Mouse (Mus musculus) spleen, postnatal 14 days (tissue): ENCODE measurements at regions not wholly inside any gene's neighbourhood (a gene's known extent, or its start where the extent isn't known, plus 50 kb on each side); places are given as distances from the start of the nearest gene placed in this dataset.

Source experiments
- DNase-seq, 2 experiments: peaks; one replicate each; pipeline ENCODE4 v3.0.0; 2021 to 2022; ENCODE audit warnings: low spot score in 2 of 2

DNA sequence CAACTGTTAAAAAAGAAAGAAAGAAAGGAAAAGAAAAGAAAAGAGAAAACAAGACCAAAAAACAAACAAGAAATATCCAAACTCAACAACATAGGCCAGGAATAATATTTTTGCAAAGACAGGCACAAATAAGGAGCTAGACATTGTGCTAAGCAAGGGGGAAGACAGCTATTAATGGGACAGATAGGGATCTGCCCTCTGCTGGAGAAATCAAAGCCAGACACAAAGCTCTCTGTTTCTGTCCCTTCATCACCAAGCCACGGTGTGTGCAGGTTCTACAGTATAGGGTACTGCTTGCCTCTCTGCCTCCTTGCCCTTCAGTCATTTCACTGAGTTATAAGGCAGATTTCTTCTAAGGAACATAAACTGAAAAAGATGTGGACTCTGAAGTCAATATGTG lies 57.8 kb upstream of the Chchd3 start:
- DNase-seq: no peak

DNA sequence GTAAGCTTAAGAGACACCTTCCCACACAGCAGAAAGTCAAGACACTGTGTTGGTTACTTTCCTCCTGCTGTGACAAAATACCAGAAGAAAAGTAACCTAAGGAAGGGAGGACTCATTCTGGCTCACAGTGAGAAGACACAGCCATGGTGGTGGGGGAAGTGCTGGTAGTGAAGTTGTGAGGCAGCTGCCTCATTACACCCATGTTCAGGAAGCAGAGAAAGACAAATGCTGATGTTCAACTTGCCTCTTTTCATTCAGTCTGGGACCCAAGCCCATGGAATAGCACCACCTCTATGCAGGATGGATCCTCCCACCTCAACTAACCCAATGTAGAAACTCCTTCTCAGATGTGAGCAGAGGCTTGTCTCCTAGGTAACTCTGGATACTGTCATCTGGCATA lies 60.5 kb upstream of the Chchd3 start:
- no peak for DNase-seq

DNA sequence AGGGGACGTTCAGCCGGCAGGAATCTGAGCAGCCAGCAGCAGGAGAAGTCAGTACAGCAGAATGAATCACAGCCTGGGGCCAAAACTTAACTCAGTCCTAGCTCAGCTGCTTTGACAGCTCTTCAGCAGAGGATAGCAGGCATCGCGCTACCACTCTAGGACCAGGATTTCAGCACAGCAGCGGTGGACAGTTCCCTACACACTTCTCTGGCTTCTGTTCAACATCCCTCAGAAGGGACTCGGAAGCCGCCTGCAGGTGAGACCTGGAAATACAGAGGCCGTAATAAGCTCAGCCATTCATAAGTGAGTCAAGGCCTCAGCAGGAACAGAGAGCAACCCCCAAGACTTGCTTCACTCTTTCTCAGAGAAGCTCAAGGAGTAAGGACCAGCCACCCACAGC lies 66.5 kb upstream of the Chchd3 start:
- peak; percentile 9 to 39 for DNase-seq

DNA sequence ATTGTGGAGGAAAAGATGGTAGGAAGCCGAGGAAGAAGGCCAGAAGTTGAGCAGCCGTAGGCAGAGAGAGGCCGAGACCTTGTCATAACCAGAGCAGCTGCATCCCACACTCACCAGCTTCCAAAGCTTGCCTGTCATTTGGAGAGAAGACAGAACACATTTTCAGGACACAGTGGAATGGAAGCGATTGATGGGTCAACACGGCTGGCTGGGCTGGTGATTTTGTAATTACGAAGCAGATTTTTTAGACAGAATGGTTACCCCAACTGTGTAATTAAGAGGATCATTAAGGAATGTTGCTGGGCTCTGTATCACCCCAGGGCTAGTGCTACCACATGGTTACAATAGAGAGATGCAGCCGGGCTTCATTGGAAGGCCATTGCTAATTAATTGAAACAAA lies 76.8 kb upstream of the Chchd3 start:
- no peak for DNase-seq

DNA sequence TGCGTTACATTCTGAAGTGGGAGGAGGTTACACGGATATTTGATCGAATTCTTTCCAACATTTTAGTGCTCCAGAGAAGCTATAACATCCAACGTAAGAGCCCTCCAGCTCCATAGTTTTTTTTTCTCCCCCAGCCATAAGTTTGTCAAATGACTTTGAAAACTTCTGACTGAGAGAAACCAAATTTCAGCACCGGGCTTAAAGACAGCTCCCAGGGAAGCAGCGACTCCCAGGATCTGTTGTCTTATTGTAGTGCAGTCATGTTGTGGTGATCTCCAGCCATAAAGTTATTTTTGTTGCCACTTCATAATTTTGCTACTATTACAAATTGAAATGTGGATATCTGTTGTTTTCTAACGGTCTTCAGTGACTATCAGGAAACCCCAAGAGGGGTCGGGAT lies 77.8 kb upstream of the Chchd3 start:
- no peak for DNase-seq

GRCm38 (mm10) chr6:33166479-33166878 lies 82.4 kb upstream of the Exoc4 start:
- no peak for DNase-seq

DNA sequence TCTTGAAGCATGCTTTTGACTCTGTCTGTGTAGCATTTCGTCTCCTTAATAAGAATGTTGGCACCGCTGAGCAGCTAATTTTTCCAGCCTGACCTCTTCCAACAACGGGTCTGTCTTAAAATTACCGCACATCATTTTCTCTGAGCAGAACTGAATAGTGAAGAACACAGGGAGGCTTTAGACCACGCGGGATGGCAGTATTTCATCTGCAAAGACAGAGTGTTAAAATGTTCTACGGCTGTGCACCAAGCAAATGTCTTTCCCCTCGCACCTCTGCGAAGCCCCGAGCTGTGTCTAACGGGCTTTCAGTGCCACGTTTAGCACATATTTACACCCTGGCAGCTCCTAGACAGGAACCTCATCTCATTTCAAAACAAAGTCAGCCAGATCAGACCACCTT lies 75.3 kb upstream of the Exoc4 start:
- no peak for DNase-seq

DNA sequence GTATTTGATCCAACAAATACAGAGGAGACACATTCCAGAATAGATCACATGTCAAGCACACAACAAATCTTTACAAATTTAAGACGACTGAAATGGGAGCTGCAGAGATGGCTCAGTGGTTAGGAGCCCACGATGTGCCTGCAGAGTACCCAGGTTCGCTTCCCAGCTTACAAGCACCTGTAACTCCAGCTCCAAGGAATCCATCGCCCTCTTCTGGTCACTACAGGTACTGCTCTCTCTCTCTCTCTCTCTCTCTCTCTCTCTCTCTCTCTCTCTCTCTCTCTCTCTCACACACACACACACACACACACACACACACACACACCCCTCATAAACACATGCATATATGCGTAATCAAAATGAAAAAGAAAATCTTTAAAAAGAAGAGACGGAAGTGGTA lies 74.3 kb upstream of the Exoc4 start:
- DNase-seq: no peak

DNA sequence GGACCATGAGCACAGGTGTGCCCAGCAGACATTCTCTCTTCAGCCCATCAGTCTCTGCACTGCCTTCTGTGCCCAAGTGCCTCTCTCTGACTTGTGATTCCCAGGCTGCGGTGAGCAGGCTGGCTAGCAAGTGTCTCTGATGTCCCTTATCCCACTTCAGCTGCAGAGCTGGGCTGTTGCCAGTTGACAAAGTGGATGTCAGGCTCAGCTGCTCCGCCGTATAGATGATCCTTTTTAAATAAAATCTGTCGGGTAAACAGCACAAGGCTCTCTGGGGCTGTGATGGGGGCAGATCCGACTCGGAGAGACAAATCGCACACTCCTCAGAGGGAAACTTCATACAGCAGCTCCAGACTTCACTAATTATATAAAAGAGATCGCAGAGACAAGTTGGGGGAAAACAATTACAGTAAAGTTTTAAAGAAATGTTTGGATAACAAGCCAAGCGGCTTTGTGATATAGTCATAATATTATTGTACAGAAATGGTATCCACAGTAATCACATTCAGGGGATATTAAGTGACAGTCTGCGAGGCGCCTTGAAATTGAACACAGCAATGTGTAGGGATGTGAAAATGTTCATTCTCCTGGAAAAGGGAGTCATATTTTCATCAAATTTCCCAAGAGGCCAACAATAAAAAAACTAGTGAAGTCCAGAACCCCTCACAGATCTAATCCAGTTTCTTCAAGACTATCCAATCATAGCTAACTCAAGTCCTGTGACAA lies 59.2 kb upstream of the Exoc4 start:
- no peak for DNase-seq

DNA sequence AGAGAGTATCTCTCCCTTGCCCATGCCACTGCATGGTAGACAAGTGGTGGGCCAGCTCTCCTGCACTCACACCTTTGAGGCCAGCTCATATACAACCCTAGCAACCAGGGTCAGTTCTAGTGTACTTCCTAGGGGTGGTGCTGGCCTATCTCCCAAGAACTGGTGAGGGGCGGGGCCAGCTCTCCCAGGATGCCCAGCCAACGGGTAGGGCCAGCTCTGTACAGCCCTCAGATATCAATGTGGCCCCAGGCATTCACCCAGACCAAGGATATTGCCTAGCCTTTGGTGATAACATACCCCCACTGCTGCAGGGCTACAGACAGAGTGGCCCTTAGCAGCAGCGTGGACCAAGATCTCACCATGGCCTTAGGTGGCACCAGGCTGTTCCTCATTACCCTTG lies 55.1 kb upstream of the Exoc4 start:
- DNase-seq: no peak
